In the genomic region with DNA sequence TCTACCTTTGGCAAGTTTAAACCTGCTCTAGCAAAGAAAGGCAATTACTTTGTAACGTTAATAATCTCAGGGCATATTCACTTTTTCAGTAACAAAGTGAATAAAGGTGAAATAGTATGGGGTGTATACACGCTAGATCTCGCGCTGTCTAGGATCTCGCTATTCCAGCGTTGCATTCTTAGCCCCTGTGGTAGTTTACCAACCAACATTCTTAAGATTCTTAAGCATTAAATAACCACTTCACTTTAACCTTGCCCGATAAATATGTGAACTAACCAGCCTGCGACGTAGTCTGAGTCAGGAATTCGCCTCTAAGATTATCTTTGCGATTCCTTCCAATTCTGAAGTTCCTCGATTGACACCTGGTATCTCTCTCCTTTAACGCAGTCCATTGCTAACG, we compare ENCODE assay signal across 8 mouse cellular contexts. TPM values are rescaled to one million over a fixed set of nuclear protein-coding genes. Genes with fewer than 3 reads are reported as not detected.
DNase-seq lines count a peak whose midpoint lies in the region; ATAC-seq and TF ChIP-seq lines count a peak whose summit lies in the region.

No protein-coding gene starts in this region.

- TF ChIP-seq POLR2A in kidney, adult 2 months (IDR thresholded peaks at IDR 0.05; ENCODE audit: low read depth, low read length) = no peak

- no peaks in the 10 kb centered on the region for H3K9me3 ChIP-seq in hindbrain, embryonic 14.5 days (ENCODE audit: control insufficient read depth, low read length)
- no peaks in the 10 kb centered on the region for H3K9me3 ChIP-seq in midbrain, embryonic 13.5 days

- H3K9ac ChIP-seq in hindbrain, embryonic 14.5 days = peak overlapping the region; percentile 68
- H3K9ac ChIP-seq in midbrain, embryonic 13.5 days (replicated peaks) = peak overlapping the region; percentile 83

- no peak for TF ChIP-seq CTCF in kidney, adult 2 months (conservative IDR thresholded peaks at IDR 0.05; ENCODE audit: insufficient read depth, insufficient read length, low read depth, low read length)

- H3K4me2 ChIP-seq in hindbrain, embryonic 14.5 days (replicated peaks) = peak overlapping the region; percentile 92
- H3K4me2 ChIP-seq in midbrain, embryonic 13.5 days (replicated peaks) = peak overlapping the region; percentile 90

- H3K27ac ChIP-seq in kidney, adult 2 months (ENCODE audit: insufficient read depth, low read depth, low read length) = peak overlapping the region; percentile 96
- H3K27ac ChIP-seq in hindbrain, embryonic 14.5 days = no peak overlapping the region
- H3K27ac ChIP-seq in midbrain, embryonic 13.5 days = no peak overlapping the region

- ATAC-seq in hindbrain, embryonic 14.5 days (ENCODE audit: low FRiP score) = no peak
- ATAC-seq in midbrain, embryonic 13.5 days = no peak

- WGBS in kidney, adult 2 months = under 1% methylated on average over 14 of the region's 14 CpGs
- WGBS in hindbrain, embryonic 14.5 days = under 1% methylated on average over 14 of the region's 14 CpGs
- WGBS in midbrain, embryonic 13.5 days = under 1% methylated on average over 14 of the region's 14 CpGs

- peaks cover 27% of the 10 kb centered on the region for H3K4me1 ChIP-seq in kidney, adult 2 months (ENCODE audit: control insufficient read depth, insufficient read depth, low read length)
- peaks cover 16% of the 10 kb centered on the region for H3K4me1 ChIP-seq in hindbrain, embryonic 14.5 days (replicated peaks; ENCODE audit: control insufficient read depth, insufficient read depth, low read length)
- H3K4me1 ChIP-seq in midbrain, embryonic 13.5 days (replicated peaks) = peaks cover 44% of the 10 kb centered on the region

- H3K4me3 ChIP-seq in kidney, adult 2 months (ENCODE audit: insufficient read depth, low read depth, low read length) = peak overlapping the region; percentile 88
- H3K4me3 ChIP-seq in hindbrain, embryonic 14.5 days (replicated peaks; ENCODE audit: low read length) = peak overlapping the region; percentile 58
- peak overlapping the region; percentile 83 for H3K4me3 ChIP-seq in midbrain, embryonic 13.5 days (replicated peaks)

- no peaks in the 10 kb centered on the region for H3K36me3 ChIP-seq in kidney, adult 2 months (ENCODE audit: control insufficient read depth, insufficient read depth, low read length)
- no peaks in the 10 kb centered on the region for H3K36me3 ChIP-seq in hindbrain, embryonic 14.5 days (replicated peaks; ENCODE audit: control insufficient read depth, insufficient read depth)
- H3K36me3 ChIP-seq in midbrain, embryonic 13.5 days = no peaks in the 10 kb centered on the region

- DNase-seq in kidney, adult 2 months = no peak
- DNase-seq in kidney, postnatal 4 days = no peak
- DNase-seq in R1 (ENCODE audit: low read depth, low spot score) = peak; percentile 78
- DNase-seq in hindbrain, embryonic 14.5 days (ENCODE audit: low spot score) = peak; percentile 26
- DNase-seq in left cerebral cortex, adult 11 months (ENCODE audit: low spot score) = no peak
- no peak for DNase-seq in yolk sac, embryonic 10.5 days (ENCODE audit: low spot score)
- DNase-seq in thymus, postnatal 10 days (ENCODE audit: low spot score in 2 of 2) = no peak

- no peaks in the 10 kb centered on the region for H3K27me3 ChIP-seq in kidney, adult 2 months (replicated peaks; ENCODE audit: control insufficient read depth, insufficient read depth, low read length)
- H3K27me3 ChIP-seq in hindbrain, embryonic 14.5 days (ENCODE audit: control insufficient read depth, insufficient read depth, low read length) = no peaks in the 10 kb centered on the region
- H3K27me3 ChIP-seq in midbrain, embryonic 13.5 days = peaks cover 3% of the 10 kb centered on the region; the same call in 1 of the 2 replicates

RNA-seq across cellular contexts. Expression of gene Tmem245, which starts 1.1 kb away (rescaled TPM):
- 13.8 and 15.2 TPM in 2 replicates for polyA plus RNA-seq in kidney, adult 2 months (2012; rRNA removed)
- polyA plus RNA-seq in hindbrain, embryonic 14.5 days (2014; fragmentation: Nextera tagmentation; extraction: Ambion mirVana) = 10.2 and 10.5 TPM in 2 replicates
- 7.0 and 7.2 TPM in 2 replicates for polyA plus RNA-seq in midbrain, embryonic 13.5 days (2015; fragmentation: Nextera tagmentation; extraction: Ambion mirVana)

RNA-seq across cellular contexts. Expression of gene Frrs1l, which starts 44.0 kb away (rescaled TPM):
- 0.02 and 0.03 TPM in 2 replicates for polyA plus RNA-seq in kidney, adult 2 months (2012; rRNA removed)
- 34.2 and 38.2 TPM in 2 replicates for polyA plus RNA-seq in hindbrain, embryonic 14.5 days (2014; fragmentation: Nextera tagmentation; extraction: Ambion mirVana)
- polyA plus RNA-seq in midbrain, embryonic 13.5 days (2015; fragmentation: Nextera tagmentation; extraction: Ambion mirVana) = 10.9 and 12.0 TPM in 2 replicates

Comparison
In these comparisons a context has a peak if more than half of its experiments do, and no peak if none do; other contexts are left out.
1. DNase-seq: peak in R1 (single experiment) and hindbrain, embryonic 14.5 days (single experiment); none in kidney, adult 2 months (single experiment), kidney, postnatal 4 days (0 of 2), left cerebral cortex, adult 11 months (single experiment), yolk sac, embryonic 10.5 days (single experiment) and thymus, postnatal 10 days (0 of 2).
2. RNA of gene Frrs1l, which starts 44.0 kb away (polyA plus RNA-seq): 34.2 to 38.2 TPM in hindbrain, embryonic 14.5 days and 10.9 to 12.0 TPM in midbrain, embryonic 13.5 days; 0.02 to 0.03 TPM in kidney, adult 2 months; every median in the first group is over 10 times any median in the second.
3. Peak in every context shown above with its lines, with median percentiles within 50 percentile points of each other: H3K4me3 ChIP-seq.